Mouse (Mus musculus) c-Kit-negative CD71-positive TER-119-positive erythroid progenitor cells, embryonic 14.5 days (primary cell): Measurements from ENCODE around the gene Rsf1.

Source experiments
- DNase-seq: peaks from one replicate; pipeline ENCODE4 v3.0.0-alpha.2; 2013; ENCODE audit warnings: low read depth, low spot score

The Rsf1 gene

GRCm38 (mm10) chr7:97631290-97631689 is 51.6 kb downstream of the Rsf1 start:
- DNase-seq = no peak

GRCm38 (mm10) chr7:97632897-97633296 is 53.2 kb downstream of the Rsf1 start:
- DNase-seq = no peak

GRCm38 (mm10) chr7:97645060-97645459 is 65.4 kb downstream of the Rsf1 start:
- no peak for DNase-seq

- no peak for DNase-seq
Measured at GRCm38 (mm10) chr7:97647656-97648055, 68.0 kb downstream of the Rsf1 start.

GRCm38 (mm10) chr7:97650729-97651128 is 71.0 kb downstream of the Rsf1 start:
- DNase-seq = no peak

- DNase-seq = no peak
Measured at GRCm38 (mm10) chr7:97656144-97656543, 76.5 kb downstream of the Rsf1 start.

- no peak for DNase-seq
Measured at GRCm38 (mm10) chr7:97661634-97662033, 81.9 kb downstream of the Rsf1 start.

GRCm38 (mm10) chr7:97679239-97679638 is 99.5 kb downstream of the Rsf1 start:
- DNase-seq = no peak

- DNase-seq = no peak
Measured at GRCm38 (mm10) chr7:97687831-97688230, 108.1 kb downstream of the Rsf1 start.

GRCm38 (mm10) chr7:97695441-97695840 is 115.8 kb downstream of the Rsf1 start:
- no peak for DNase-seq

GRCm38 (mm10) chr7:97696133-97696505 is 116.4 kb downstream of the Rsf1 start:
- DNase-seq = no peak

- peak; percentile 75 for DNase-seq
Measured at GRCm38 (mm10) chr7:97696506-97697254, 117.0 kb downstream of the Rsf1 start, which contains the start of gene Clns1a. Gene Clns1a, plus strand, starts transcription at chr7:97696634.

- DNase-seq = no peak
Measured at GRCm38 (mm10) chr7:97700173-97700572, 120.5 kb downstream of the Rsf1 start.

- DNase-seq = no peak
Measured at GRCm38 (mm10) chr7:97701106-97701505, 121.4 kb downstream of the Rsf1 start.

- DNase-seq = no peak
Measured at GRCm38 (mm10) chr7:97707123-97707522, 127.4 kb downstream of the Rsf1 start.

GRCm38 (mm10) chr7:97707809-97708208 is 128.1 kb downstream of the Rsf1 start:
- no peak for DNase-seq

GRCm38 (mm10) chr7:97709204-97709603 is 129.5 kb downstream of the Rsf1 start:
- DNase-seq = no peak

GRCm38 (mm10) chr7:97714651-97715050 is 135.0 kb downstream of the Rsf1 start:
- DNase-seq = no peak

GRCm38 (mm10) chr7:97717326-97717725 is 137.6 kb downstream of the Rsf1 start:
- no peak for DNase-seq

- no peak for DNase-seq
Measured at GRCm38 (mm10) chr7:97719078-97719477, 139.4 kb downstream of the Rsf1 start.

- no peak for DNase-seq
Measured at GRCm38 (mm10) chr7:97720109-97720508, 140.4 kb downstream of the Rsf1 start.

- no peak for DNase-seq
Measured at GRCm38 (mm10) chr7:97722278-97722918, 142.7 kb downstream of the Rsf1 start.
